Mouse (Mus musculus): ENCODE data around the gene Gimap8.

The Gimap8 gene

GRCm38 (mm10) chr6:48637811-48638500 is 9.1 kb upstream of the Gimap8 start:
- no peak for DNase-seq (ENCODE audit: low spot score in 2 of 2)

DNA sequence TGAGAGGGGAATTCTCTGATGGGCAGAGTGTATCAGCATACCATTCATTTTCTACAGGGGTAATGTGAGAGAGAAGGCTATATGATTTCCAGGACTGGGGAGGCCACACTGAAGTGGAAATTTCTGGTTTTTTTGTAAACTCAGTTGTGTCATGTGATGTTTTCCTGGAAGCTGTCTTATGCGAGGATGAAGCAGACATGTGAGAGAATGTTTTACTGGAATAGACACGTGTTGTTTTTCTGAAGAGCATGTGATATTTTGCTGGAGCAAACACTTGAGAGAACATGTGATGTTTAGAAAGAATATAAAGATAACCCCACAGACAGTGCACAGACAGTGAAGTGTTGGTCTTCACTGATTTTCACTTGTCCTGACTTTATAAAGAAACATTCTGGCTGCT is 8.5 kb upstream of the Gimap8 start:
- no peak for DNase-seq (ENCODE audit: low spot score in 2 of 2)

DNA sequence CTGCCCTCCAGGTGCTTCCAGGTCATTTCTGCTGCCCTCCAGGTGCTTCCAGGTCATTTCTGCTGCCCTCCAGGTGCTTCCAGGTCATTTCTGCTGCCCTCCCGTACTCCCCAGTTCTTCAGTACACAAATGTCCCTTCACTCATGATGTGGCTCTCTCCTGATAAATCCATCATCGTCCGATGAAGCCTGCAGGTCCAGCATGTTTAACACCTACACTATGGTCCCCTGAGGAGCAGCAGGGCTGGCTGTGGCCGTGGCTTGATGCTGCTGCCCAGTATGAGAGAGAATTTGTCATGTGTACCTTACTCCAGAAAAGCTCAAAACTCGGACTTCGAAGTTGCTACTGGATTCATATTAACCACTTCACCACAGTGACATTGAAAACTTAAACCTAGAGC is 5.6 kb upstream of the Gimap8 start:
- DNase-seq (ENCODE audit: low spot score in 2 of 2) = peak in 1 of 2 experiments; percentile 50

DNA sequence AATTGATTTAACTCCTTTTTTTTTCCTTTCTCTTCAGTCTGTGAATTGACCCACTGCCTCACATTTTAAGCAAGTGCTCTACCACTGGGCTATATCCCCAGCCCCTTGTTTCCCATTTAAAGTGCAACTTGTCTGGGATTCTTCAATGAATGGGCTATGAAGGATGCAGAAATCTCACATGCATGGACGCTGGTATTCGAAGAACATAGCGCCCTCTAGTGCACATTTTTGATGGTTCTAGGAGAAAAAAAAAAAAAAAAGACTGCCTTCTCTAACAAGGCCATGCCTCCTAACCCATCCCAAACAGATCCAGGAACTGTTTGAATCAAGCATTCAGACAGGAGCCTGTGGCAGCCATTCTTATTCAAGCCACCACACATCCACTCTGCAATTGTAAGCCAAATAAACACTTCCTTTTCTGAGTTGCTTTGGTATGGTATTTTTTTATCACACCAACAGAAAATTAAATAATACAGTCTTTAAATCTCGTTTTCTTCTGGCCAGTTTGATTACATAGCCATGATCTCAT is 4.2 kb upstream of the Gimap8 start:
- DNase-seq (ENCODE audit: low spot score in 2 of 2) = peak in 1 of 2 experiments; percentile 39

- DNase-seq (ENCODE audit: low spot score in 2 of 2) = peak in 1 of 2 experiments; percentile 40
These were observed 1.2 kb upstream of the Gimap8 start for GRCm38 (mm10) chr6:48645660-48646308.

DNA sequence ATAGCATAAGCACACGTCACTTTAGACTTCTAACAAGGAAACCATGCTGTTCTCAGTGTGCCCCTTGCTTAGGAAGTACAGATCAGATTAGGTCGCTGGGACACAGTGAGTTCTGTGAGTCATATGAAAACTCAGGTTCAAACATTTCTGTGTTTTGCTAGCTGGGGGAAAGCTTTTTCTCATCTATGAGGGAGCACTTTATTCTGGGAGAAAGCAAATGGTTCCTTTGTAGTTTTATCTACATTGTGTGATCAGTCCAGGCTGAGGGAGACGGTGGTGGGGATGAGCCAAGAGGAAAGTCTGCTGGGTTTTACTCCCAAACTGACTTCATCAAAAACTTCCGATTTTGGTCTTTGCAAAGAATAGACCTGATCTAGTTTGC is 734 bp upstream of the Gimap8 start:
- no peak for DNase-seq (ENCODE audit: low spot score in 2 of 2)

GRCm38 (mm10) chr6:48647611-48648010 is 577 bp downstream of the Gimap8 start:
- DNase-seq (ENCODE audit: low spot score in 2 of 2) = no peak

- no peak for DNase-seq (ENCODE audit: low spot score in 2 of 2)
These were observed 1.7 kb downstream of the Gimap8 start for GRCm38 (mm10) chr6:48648779-48649178.

DNA sequence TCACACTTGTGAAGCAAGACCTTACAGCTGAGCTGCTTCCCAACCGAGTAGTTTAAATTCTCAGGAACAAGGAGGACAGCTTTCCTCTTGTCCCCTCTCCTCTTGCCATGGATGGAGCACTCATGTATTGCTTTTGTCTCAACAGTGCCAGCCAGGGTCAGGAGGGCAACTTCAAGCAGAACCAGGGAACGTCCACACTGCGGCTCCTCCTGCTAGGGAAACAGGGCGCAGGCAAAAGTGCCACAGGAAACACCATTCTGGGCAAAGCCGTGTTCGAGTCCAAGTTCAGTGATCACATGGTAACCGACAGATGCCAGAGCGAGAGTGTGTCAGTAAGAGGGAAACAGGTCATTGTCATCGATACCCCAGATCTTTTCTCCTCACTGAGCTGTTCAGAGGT is 3.0 kb downstream of the Gimap8 start:
- no peak for DNase-seq (ENCODE audit: low spot score in 2 of 2)

- no peak for DNase-seq (ENCODE audit: low spot score in 2 of 2)
These were observed 11.7 kb downstream of the Gimap8 start for GRCm38 (mm10) chr6:48658721-48659120.

DNA sequence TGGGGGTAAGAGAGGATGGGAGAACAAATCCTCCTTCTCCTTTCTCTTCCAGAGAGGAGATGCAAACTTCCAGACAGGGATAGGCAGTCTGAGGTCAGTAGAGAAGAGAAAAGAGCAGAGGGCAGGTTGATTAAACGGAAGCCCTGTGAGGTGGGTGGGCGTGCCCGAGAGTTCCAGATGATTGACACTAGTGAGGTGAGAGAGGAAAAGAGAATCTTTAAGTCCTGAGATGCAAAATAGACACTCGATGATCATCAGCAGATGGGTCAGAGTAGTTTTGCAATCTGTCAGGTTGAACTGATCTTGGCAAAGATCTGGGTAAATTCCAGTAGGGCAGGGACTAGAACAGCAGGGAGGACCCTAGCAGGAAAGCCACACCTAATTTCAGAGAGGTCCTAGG is 17.7 kb downstream of the Gimap8 start:
- no peak for DNase-seq (ENCODE audit: low spot score in 2 of 2)

- no peak for DNase-seq (ENCODE audit: low spot score in 2 of 2)
These were observed 18.4 kb downstream of the Gimap8 start for GRCm38 (mm10) chr6:48665471-48665870.

DNA sequence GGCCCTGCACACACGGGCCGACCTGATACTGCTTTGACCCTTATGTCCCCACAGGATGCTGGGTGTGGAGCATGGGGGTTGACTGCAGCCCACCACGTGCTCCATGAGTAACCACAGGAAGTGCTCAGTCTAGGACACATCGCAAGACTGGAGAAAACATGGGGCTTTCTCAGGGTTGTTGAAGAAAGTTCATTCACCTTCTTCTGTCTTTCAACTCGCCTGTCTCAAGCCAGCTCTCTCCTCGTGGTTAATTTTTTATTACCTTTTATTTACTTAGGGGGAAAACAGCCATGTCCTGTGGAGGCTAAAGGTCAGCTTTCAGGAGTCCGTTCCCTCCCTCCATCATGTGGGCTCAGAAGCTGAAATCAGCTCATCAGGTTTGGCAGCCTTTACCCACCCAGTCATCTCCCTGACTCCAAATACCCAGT is 19.1 kb downstream of the Gimap8 start:
- no peak for DNase-seq (ENCODE audit: low spot score in 2 of 2)

DNA sequence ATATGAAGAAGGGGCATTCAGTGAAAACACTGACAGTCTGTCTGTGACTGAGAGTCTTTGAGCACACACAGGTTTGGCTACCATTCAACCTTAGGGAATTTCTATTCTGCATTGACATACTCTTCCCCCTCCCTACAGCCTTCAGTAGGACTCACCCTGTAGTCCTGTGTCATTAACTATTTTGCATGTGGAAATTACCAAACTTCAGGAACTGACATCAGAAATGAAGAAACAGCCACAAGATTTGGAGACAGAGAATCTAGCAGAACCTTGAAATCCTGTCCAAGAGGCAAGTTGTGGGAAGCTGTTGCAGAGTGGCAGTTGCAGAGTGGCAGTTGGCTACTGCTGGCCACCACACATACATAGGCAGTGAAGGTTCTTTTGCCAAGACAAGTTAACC is 21.0 kb downstream of the Gimap8 start:
- no peak for DNase-seq (ENCODE audit: low spot score in 2 of 2)

GRCm38 (mm10) chr6:48669446-48669969 is 22.5 kb downstream of the Gimap8 start:
- DNase-seq (ENCODE audit: low spot score in 2 of 2) = no peak

GRCm38 (mm10) chr6:48674291-48675058 is 27.4 kb downstream of the Gimap8 start:
- no peak for DNase-seq (ENCODE audit: low spot score in 2 of 2)

- DNase-seq (ENCODE audit: low spot score in 2 of 2) = no peak
These were observed 28.4 kb downstream of the Gimap8 start for GRCm38 (mm10) chr6:48675400-48675930.

DNA sequence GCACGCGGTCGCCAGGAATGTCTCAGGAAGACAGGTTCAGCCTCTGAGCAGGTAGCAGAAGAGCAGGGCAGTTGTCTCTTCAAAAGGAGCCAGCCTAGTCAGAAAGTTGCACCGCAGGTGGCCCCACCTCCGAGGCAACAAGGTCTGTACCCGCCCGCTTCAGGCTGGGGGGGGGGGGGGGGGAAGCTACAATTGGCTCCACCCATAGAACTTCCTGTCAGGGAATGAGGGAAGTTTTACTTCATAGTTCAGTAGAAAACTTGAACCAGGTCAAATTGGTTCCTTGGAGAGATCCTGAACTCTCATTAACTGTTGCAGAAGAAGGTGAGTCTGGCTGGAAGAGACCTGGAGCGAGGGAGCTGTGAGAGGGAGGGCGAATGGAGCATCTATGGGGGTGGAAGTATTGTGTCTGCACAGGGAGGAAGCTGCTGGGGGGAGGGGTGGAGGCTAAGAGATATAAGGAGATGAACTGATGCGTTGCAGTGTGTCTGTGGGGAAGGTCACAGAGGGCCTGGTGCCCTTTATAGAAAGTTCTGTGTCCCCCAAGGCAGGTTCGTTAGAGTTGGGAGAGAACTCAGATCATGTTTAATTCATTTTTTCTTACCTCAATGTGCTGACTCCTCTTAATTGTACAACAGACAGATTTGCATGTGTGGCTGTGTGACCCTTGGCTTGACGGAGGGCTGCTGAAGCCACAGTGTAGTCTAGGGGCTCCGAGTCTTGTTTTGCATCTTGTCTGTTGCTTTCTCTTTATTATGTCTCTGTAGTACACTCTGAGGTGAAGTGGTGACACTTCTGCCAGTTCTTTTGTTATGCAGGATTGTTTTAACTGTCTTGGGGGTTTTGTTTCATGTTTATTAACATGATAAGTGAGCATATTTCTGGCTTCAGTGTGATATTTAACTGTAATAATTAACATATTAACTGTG is 29.2 kb downstream of the Gimap8 start, which contains the start of gene Gimap9:
Gimap9 (plus strand) TSS at position 199 of the 929 bp plus-strand sequence.
- DNase-seq (ENCODE audit: low spot score in 2 of 2) = no peak

DNA sequence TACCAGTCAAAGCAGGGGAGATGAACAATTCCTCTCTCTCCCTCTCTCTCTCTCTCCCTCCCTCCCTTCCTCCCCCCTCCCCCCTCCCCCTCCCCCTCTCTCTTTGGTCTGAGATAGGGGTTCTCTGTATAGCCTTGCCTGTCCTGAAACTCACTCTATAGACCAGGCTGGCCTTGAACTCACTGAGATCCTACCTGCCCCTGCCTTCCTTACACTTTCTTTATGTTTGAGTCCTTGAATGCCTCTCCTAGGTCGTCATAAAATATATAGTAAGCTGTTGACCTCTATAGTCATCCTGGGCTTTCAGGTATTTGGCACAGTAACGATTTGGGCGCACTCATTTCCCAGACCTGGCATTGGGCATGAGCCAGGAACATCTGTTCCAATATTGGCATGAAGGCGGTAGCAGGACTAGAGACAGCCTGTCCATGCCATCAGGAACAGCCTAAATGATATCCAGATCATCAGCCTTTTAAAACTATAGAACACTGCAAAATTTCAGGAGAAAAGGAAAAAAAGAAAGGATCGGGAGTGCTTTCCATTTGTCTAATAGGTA is 29.9 kb downstream of the Gimap8 start:
- no peak for DNase-seq (ENCODE audit: low spot score in 2 of 2)

Data from urinary bladder, postnatal 4 days (tissue).